In the genomic region with DNA sequence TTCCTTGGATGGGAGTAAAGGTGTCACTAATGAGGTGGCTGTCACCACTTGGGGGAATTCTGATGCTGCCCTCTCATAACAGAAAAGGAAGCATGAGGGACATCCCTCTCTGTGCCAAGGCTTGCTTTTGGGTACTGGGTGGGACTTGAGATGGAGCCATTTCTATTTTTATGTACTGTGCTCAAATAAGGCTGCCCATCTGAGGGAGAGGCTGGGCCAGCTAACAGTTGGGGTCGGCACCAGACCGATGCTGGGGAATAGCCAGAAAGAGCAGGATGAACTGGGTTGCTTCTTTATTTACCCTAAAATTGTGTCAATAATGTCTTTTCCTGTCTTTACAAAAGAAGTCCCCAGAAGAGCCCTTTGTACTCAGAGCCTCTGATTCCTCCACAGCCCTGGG, we compare ENCODE assay signal across 14 mouse cellular contexts. TPM values are rescaled to one million over a fixed set of nuclear protein-coding genes. Genes with fewer than 3 reads are reported as not detected.
"Had no signal": no experiment of that assay in that cellular context is flagged by ENCODE, and none has a peak within 500 bp of the region (broad histone marks: within the 10 kb centered on the region; RNA-seq: fewer than 3 reads in every experiment).

No protein-coding gene starts in this region.

- ATAC-seq: midbrain, embryonic 15.5 days had no signal

- DNase-seq: kidney, postnatal 25 days; layer of hippocampus, adult 9-11 months; layer of hippocampus, postnatal 36 days; liver, embryonic 13.5 days; lung, adult 2 months; lung, postnatal 14 days; lung, postnatal 4 days; right cerebral cortex, adult 18-20 months; right cerebral cortex, postnatal 25 days; thymus, adult 2 months; thymus, postnatal 14 days; thymus, postnatal 4 days had no signal

RNA-seq across cellular contexts. Expression of a gene that starts 17.4 kb away (rescaled TPM):
- total RNA-seq: megakaryocyte, adult 5-6 weeks had no signal
